Comparison of ENCODE assay signal across 1 mouse cellular context in genomic region chr7:35558681-35559080, GRCm38 (mm10).
TF ChIP-seq lines count a peak whose summit lies in the region.

No protein-coding gene starts in this region.

TF ChIP-seq in MEL, 35 proteins besides CTCF, POLR2A, EP300 and RAD21:
- TF ChIP-seq USF1 (IDR thresholded peaks at IDR 0.05; ENCODE audit: low read depth, low read length): 0 out of 2 replicates have a peak, but pooled peaks have one; percentile 31
- no peak for TF ChIP-seq MYB (IDR thresholded peaks at IDR 0.05; ENCODE audit: low read depth, low read length)
- no peak for TF ChIP-seq BHLHE40 (IDR thresholded peaks at IDR 0.05; ENCODE audit: borderline replicate concordance, low read depth, low read length)
